Mouse (Mus musculus) E14TG2a.4 (cell line): ENCODE data around the gene Cox8b.

ENCODE experiments used
- CTCF ChIP-seq: conservative IDR thresholded peaks from 2 replicates; pipeline ENCODE4 v1.5.1; 2014; ENCODE audit warnings: low read length
- POU5F1 ChIP-seq: IDR thresholded peaks from 2 replicates; pipeline ENCODE4 v1.6.1; 2014; ENCODE audit warnings: low read length, borderline replicate concordance

- TF ChIP-seq CTCF, result no peak
- no peak for TF ChIP-seq POU5F1
These were observed 46.7 kb upstream of the Cox8b start for GRCm38 (mm10) chr7:140946980-140947379.
